Mouse (Mus musculus): ENCODE data around the gene Polh.

- no peak for TF ChIP-seq CTCF (IDR thresholded peaks at IDR 0.05; ENCODE audit: extremely low read depth, insufficient read depth, low read length)
- TF ChIP-seq POLR2A (IDR thresholded peaks at IDR 0.05; ENCODE audit: extremely low read depth, insufficient read depth, low read length): no peak
Observed at GRCm38 (mm10) chr17:46237480-46237879, 35.0 kb upstream of the Polh start.

All from cortical plate, adult 2 months (tissue).